Mouse (Mus musculus) small intestine, adult 2 months (tissue): ENCODE results near the gene Dhrs2.

Experiments used
- CTCF ChIP-seq: fragments of 200-500 bp; IDR thresholded peaks from 2 replicates; pipeline ENCODE4 v1.5.1; 2012; ENCODE audit warnings: low read depth, mild to moderate bottlenecking, control low read depth, inconsistent platforms, low read length, moderate library complexity, mixed read lengths; ENCODE audit not compliant: insufficient replicate concordance, insufficient read length; ENCODE audit errors: extremely low read depth
- POLR2A ChIP-seq: fragments of 200-500 bp; IDR thresholded peaks from 2 replicates; pipeline ENCODE4 v1.6.1; 2012; ENCODE audit warnings: low read depth, mild to moderate bottlenecking, control low read depth, inconsistent platforms, low read length, moderate library complexity

GRCm38 (mm10) chr14:55189351-55189769, 32.4 kb upstream of the Dhrs2 start:
- TF ChIP-seq CTCF: no peak
- no peak for TF ChIP-seq POLR2A
